Mouse (Mus musculus): ENCODE measurements around the gene Adap2.

- TF ChIP-seq CTCF (conservative IDR thresholded peaks at IDR 0.05 in 1 of 2, IDR thresholded peaks at IDR 0.05 in 1 of 2; ENCODE audit: low read depth in 2 of 2, low read length in 2 of 2) = no peak
- no peak for TF ChIP-seq CHD2 (IDR thresholded peaks at IDR 0.05; ENCODE audit: low read length)
- no peak for TF ChIP-seq ZC3H11A (IDR thresholded peaks at IDR 0.05; ENCODE audit: low read depth, low read length)
- TF ChIP-seq USF1 (IDR thresholded peaks at IDR 0.05; ENCODE audit: low read depth, low read length) = no peak
- TF ChIP-seq ZNF384 (IDR thresholded peaks at IDR 0.05; ENCODE audit: low read depth, low read length) = no peak
Measured at GRCm38 (mm10) chr11:80196351-80196750, 42.4 kb downstream of the Adap2 start.

Measured in CH12.LX (cell line).